Mouse (Mus musculus): ENCODE results near the gene Gm13889. TPM values are rescaled to one million over a fixed set of nuclear protein-coding genes. Genes with fewer than 3 reads are reported as not detected.

The Gm13889 gene
- 2.8 and 4.1 TPM in 2 replicates for polyA plus RNA-seq (2014; fragmentation: Nextera tagmentation; extraction: Ambion mirVana)

DNA sequence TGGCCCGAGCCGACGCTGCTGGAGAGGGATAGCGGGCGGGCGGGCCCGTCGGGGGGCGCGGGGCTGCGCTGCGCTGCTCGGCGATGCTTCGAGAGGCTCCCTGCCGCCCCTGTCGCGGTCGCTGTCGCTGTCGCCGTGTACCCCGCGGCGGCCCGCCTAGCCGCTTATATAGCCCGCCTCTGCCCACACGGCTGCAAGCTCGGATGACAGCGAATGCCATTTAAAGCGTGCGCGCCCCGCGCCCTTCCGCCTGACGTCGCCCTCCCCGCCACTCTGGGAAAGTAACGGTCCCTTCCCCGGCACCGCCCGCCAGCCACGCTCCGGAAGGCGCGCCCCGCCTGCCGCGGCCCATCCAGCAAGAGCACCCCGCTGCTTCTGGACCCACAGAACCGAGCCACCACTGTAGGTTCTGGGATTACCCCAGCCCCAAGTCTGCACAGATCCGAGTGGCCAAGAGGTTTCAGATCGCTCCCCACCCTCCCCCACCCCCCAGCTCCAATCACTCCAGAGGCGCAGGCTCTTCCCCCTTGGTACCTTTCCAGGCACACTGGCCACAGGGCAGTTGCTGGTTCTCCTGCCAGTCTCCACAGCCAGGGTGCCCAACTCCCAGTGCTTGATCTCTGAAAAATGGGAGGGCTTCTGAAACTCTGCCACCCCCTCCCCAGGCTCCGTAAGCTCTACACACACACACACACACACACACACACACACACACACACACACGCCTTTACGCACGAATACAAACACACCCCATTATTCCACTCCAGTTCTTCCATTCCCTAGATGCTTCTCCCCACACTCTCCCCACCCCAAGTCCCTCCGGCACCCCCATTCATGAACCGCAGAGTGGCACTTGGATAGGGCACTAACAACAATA lies at the start of gene Gm13889:
Gene Gm13889 (minus strand): TSS at position 294 of the 877 bp plus-strand sequence.
- peak; percentile 36; the same call in 1 of the 2 replicates for ATAC-seq (replicated peaks; ENCODE audit: insufficient number of reproducible peaks, low FRiP score, low TSS enrichment)
- H3K9me3 ChIP-seq (replicated peaks; ENCODE audit: control insufficient read depth, low read length), result no peaks in the 10 kb centered on the region
- no peaks in the 10 kb centered on the region for H3K36me3 ChIP-seq (ENCODE audit: control insufficient read depth, insufficient read depth, low read length)
- H3K9ac ChIP-seq (ENCODE audit: low read depth, low read length), result peak within 1 kb of the TSS; percentile 70
- 7% methylated on average over 49 of the region's 62 CpGs for WGBS (ENCODE audit: insufficient replicate concordance)
- peaks cover 15% of the 10 kb centered on the region for H3K4me1 ChIP-seq (ENCODE audit: control insufficient read depth, insufficient read depth, low read length)
- peak within 1 kb of the TSS; percentile 99 for H3K4me2 ChIP-seq
- peaks cover 41% of the 10 kb centered on the region for H3K27me3 ChIP-seq (ENCODE audit: control insufficient read depth, insufficient read depth, low read length)
- no peak within 1 kb of the TSS for H3K27ac ChIP-seq (ENCODE audit: low read depth, low read length)
- H3K4me3 ChIP-seq (ENCODE audit: low read depth, low read length), result peak within 1 kb of the TSS; percentile 59

GRCm38 (mm10) chr2:94002331-94002730 lies 45.3 kb upstream of the Gm13889 start:
- Histone ChIP-seq H3K4me3 (ENCODE audit: low read depth, low read length) (no peak overlapping the region), H3K4me1 (ENCODE audit: control insufficient read depth, insufficient read depth, low read length) (no peaks in the 10 kb centered on the region), H3K27me3 (ENCODE audit: control insufficient read depth, insufficient read depth, low read length) (no peaks in the 10 kb centered on the region), H3K36me3 (ENCODE audit: control insufficient read depth, insufficient read depth, low read length) (peaks cover 29% of the 10 kb centered on the region), H3K9me3 (replicated peaks; ENCODE audit: control insufficient read depth, low read length) (no peaks in the 10 kb centered on the region), H3K27ac (ENCODE audit: low read depth, low read length) (no peak overlapping the region), H3K9ac (ENCODE audit: low read depth, low read length) (no peak overlapping the region), H3K4me2 (no peak overlapping the region)
- 9% methylated on average over 2 of the region's 2 CpGs for WGBS (ENCODE audit: insufficient replicate concordance)
- ATAC-seq (replicated peaks; ENCODE audit: insufficient number of reproducible peaks, low FRiP score, low TSS enrichment), result no peak

GRCm38 (mm10) chr2:94001918-94002317 lies 44.9 kb upstream of the Gm13889 start:
- no peak for ATAC-seq (replicated peaks; ENCODE audit: insufficient number of reproducible peaks, low FRiP score, low TSS enrichment)
- H3K27me3 ChIP-seq (ENCODE audit: control insufficient read depth, insufficient read depth, low read length), result no peaks in the 10 kb centered on the region
- no peak overlapping the region for H3K4me2 ChIP-seq
- 79% methylated on average over 4 of the region's 4 CpGs for WGBS (ENCODE audit: insufficient replicate concordance)
- no peak overlapping the region for H3K9ac ChIP-seq (ENCODE audit: low read depth, low read length)
- H3K9me3 ChIP-seq (replicated peaks; ENCODE audit: control insufficient read depth, low read length), result no peaks in the 10 kb centered on the region
- H3K4me1 ChIP-seq (ENCODE audit: control insufficient read depth, insufficient read depth, low read length), result no peaks in the 10 kb centered on the region
- no peak overlapping the region for H3K27ac ChIP-seq (ENCODE audit: low read depth, low read length)
- no peak overlapping the region for H3K4me3 ChIP-seq (ENCODE audit: low read depth, low read length)
- H3K36me3 ChIP-seq (ENCODE audit: control insufficient read depth, insufficient read depth, low read length), result peaks cover 29% of the 10 kb centered on the region

DNA sequence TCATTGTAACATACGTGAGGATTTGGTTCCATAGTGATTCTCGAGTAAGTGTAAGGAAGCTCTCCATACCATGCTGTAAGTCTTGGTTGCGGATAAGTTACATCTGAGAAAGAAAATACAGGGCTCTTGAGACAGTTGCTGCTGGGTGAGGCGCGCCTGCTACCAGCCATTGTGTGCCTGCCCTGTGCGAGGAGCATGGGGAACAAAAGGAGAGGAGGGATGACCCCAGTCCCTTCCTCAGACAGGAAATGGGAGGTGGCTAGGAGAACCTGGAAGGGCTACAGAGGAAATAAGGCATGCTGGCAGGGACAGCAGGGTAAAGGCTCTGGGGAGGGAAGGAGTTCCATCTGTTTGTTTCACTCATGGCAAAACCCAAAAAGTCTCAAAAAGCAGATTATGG lies 44.4 kb upstream of the Gm13889 start:
- Histone ChIP-seq H3K4me2 (no peak overlapping the region), H3K27me3 (ENCODE audit: control insufficient read depth, insufficient read depth, low read length) (no peaks in the 10 kb centered on the region), H3K9me3 (replicated peaks; ENCODE audit: control insufficient read depth, low read length) (no peaks in the 10 kb centered on the region), H3K27ac (ENCODE audit: low read depth, low read length) (no peak overlapping the region), H3K4me3 (ENCODE audit: low read depth, low read length) (no peak overlapping the region), H3K4me1 (ENCODE audit: control insufficient read depth, insufficient read depth, low read length) (no peaks in the 10 kb centered on the region), H3K36me3 (ENCODE audit: control insufficient read depth, insufficient read depth, low read length) (peaks cover 29% of the 10 kb centered on the region), H3K9ac (ENCODE audit: low read depth, low read length) (no peak overlapping the region)
- 76% methylated on average over 6 of the region's 6 CpGs for WGBS (ENCODE audit: insufficient replicate concordance)
- ATAC-seq (replicated peaks; ENCODE audit: insufficient number of reproducible peaks, low FRiP score, low TSS enrichment), result no peak

GRCm38 (mm10) chr2:93996254-93996653 lies 39.3 kb upstream of the Gm13889 start, which contains the start of gene Gm27027:
Gene Gm27027, minus strand, starts transcription at chr2:93996354.
- H3K4me1 ChIP-seq (ENCODE audit: control insufficient read depth, insufficient read depth, low read length), result peaks cover 13% of the 10 kb centered on the region
- H3K4me3 ChIP-seq (ENCODE audit: low read depth, low read length), result no peak within 1 kb of the TSS
- H3K9ac ChIP-seq (ENCODE audit: low read depth, low read length), result no peak within 1 kb of the TSS
- 89% methylated on average over 6 of the region's 6 CpGs for WGBS (ENCODE audit: insufficient replicate concordance)
- no peak within 1 kb of the TSS for H3K27ac ChIP-seq (ENCODE audit: low read depth, low read length)
- peaks cover 12% of the 10 kb centered on the region for H3K36me3 ChIP-seq (ENCODE audit: control insufficient read depth, insufficient read depth, low read length)
- no peaks in the 10 kb centered on the region for H3K9me3 ChIP-seq (replicated peaks; ENCODE audit: control insufficient read depth, low read length)
- no peak for ATAC-seq (replicated peaks; ENCODE audit: insufficient number of reproducible peaks, low FRiP score, low TSS enrichment)
- no peaks in the 10 kb centered on the region for H3K27me3 ChIP-seq (ENCODE audit: control insufficient read depth, insufficient read depth, low read length)
- no peak within 1 kb of the TSS for H3K4me2 ChIP-seq

DNA sequence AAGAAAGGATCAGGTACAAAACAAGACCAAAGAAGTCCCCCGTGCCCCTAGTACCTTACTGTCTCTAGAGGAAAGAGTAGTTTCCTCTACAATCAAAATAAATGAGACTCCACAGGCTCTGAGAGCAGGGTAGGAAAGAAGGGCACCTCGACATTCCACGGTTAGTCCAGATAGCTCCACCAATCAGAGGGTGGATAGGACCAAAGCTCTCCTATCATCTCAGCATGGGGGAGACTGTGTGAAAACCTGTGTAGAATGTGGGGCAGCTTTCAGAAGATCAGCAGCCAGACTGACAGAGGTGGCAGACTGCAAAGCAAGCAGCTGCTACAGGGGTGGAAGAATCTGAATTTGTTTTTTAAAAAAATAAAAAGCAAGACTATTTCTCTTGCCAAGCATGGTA lies 35.8 kb upstream of the Gm13889 start:
- no peaks in the 10 kb centered on the region for H3K27me3 ChIP-seq (ENCODE audit: control insufficient read depth, insufficient read depth, low read length)
- H3K4me2 ChIP-seq, result no peak overlapping the region
- H3K27ac ChIP-seq (ENCODE audit: low read depth, low read length), result no peak overlapping the region
- no peaks in the 10 kb centered on the region for H3K9me3 ChIP-seq (replicated peaks; ENCODE audit: control insufficient read depth, low read length)
- no peak for ATAC-seq (replicated peaks; ENCODE audit: insufficient number of reproducible peaks, low FRiP score, low TSS enrichment)
- peaks cover 13% of the 10 kb centered on the region for H3K4me1 ChIP-seq (ENCODE audit: control insufficient read depth, insufficient read depth, low read length)
- 38% methylated on average over 3 of the region's 3 CpGs for WGBS (ENCODE audit: insufficient replicate concordance)
- no peak overlapping the region for H3K9ac ChIP-seq (ENCODE audit: low read depth, low read length)
- no peak overlapping the region for H3K4me3 ChIP-seq (ENCODE audit: low read depth, low read length)
- peaks cover 8% of the 10 kb centered on the region; the same call in 1 of the 2 replicates for H3K36me3 ChIP-seq (ENCODE audit: control insufficient read depth, insufficient read depth, low read length)

- H3K27ac ChIP-seq (ENCODE audit: low read depth, low read length), result peak overlapping the region; percentile 13; the same call in 1 of the 2 replicates
Observed at GRCm38 (mm10) chr2:93992259-93992658, 35.3 kb upstream of the Gm13889 start.

GRCm38 (mm10) chr2:93991336-93991735 lies 34.3 kb upstream of the Gm13889 start:
- 50% methylated on average over 3 of the region's 3 CpGs for WGBS (ENCODE audit: insufficient replicate concordance)
- Histone ChIP-seq H3K27me3 (ENCODE audit: control insufficient read depth, insufficient read depth, low read length) (no peaks in the 10 kb centered on the region), H3K9me3 (replicated peaks; ENCODE audit: control insufficient read depth, low read length) (no peaks in the 10 kb centered on the region), H3K9ac (ENCODE audit: low read depth, low read length) (no peak overlapping the region), H3K4me1 (ENCODE audit: control insufficient read depth, insufficient read depth, low read length) (peaks cover 13% of the 10 kb centered on the region), H3K36me3 (ENCODE audit: control insufficient read depth, insufficient read depth, low read length) (peaks cover 9% of the 10 kb centered on the region; the same call in 1 of the 2 replicates), H3K4me2 (no peak overlapping the region), H3K27ac (ENCODE audit: low read depth, low read length) (0 out of 2 replicates have a peak overlapping the region, but pooled peaks have one; percentile 13), H3K4me3 (ENCODE audit: low read depth, low read length) (no peak overlapping the region)
- no peak for ATAC-seq (replicated peaks; ENCODE audit: insufficient number of reproducible peaks, low FRiP score, low TSS enrichment)

More at GRCm38 (mm10) chr2:93992259-93992658, 35.3 kb upstream of the Gm13889 start:
- no peak overlapping the region for H3K4me3 ChIP-seq (ENCODE audit: low read depth, low read length)
- no peak for ATAC-seq (replicated peaks; ENCODE audit: insufficient number of reproducible peaks, low FRiP score, low TSS enrichment)
- H3K9ac ChIP-seq (ENCODE audit: low read depth, low read length), result no peak overlapping the region
- H3K4me1 ChIP-seq (ENCODE audit: control insufficient read depth, insufficient read depth, low read length), result peaks cover 13% of the 10 kb centered on the region
- no peaks in the 10 kb centered on the region for H3K9me3 ChIP-seq (replicated peaks; ENCODE audit: control insufficient read depth, low read length)
- no peaks in the 10 kb centered on the region for H3K27me3 ChIP-seq (ENCODE audit: control insufficient read depth, insufficient read depth, low read length)
- peaks cover 9% of the 10 kb centered on the region; the same call in 1 of the 2 replicates for H3K36me3 ChIP-seq (ENCODE audit: control insufficient read depth, insufficient read depth, low read length)
- H3K4me2 ChIP-seq, result no peak overlapping the region
- WGBS (ENCODE audit: insufficient replicate concordance), result 46% methylated on average over 5 of the region's 5 CpGs
